Mouse (Mus musculus) lung, postnatal 36 days (tissue): ENCODE measurements around the gene Spc24.

Source experiments
- DNase-seq: peaks from one replicate; pipeline ENCODE4 v3.0.0; 2022; ENCODE audit warnings: mixed read lengths

The Spc24 gene

DNA sequence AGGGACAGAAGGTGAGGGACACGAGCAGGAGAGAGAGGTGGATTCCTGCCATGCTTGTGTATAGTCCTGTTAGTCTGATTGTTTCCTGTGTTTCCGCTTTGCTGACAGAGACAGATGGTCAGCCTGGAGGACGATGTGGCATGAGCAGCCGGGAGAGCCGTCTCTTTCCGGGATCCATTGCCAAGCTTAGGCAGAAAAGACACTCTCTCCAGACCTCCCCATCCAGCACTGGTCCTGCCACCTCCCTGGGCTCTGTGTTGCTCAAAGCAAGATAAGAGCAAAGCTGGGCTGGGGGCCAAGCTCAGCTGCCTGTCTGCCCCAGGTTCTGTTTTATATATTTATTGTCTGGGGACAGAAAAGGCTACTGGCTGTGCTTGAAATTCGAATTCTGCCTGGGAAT, 12.1 kb downstream of the Spc24 start:
- DNase-seq: peak; percentile 83

GRCm38 (mm10) chr9:21747238-21747774, 12.8 kb downstream of the Spc24 start:
- no peak for DNase-seq

GRCm38 (mm10) chr9:21741514-21741913, 18.6 kb downstream of the Spc24 start:
- DNase-seq: no peak

DNA sequence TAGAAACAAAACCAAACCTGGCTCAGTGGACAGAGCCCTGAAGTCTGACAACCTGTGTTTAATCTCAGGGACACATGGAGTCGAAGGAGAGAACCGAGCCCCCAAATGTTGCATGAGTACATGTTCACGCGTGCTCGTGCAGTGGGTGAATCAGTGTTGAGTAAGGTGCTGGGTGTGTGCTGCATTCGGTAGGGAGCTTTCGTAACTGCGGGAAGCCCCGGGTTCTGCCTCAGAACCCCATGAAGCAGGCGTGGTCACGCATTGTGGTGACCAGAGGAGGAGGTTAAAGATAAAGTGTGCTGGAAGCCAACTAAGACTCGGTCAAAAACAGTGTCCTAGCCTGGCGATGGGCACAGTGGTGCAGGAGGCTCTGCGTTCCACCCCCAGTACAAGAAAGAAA, 19.7 kb downstream of the Spc24 start:
- DNase-seq: no peak

DNA sequence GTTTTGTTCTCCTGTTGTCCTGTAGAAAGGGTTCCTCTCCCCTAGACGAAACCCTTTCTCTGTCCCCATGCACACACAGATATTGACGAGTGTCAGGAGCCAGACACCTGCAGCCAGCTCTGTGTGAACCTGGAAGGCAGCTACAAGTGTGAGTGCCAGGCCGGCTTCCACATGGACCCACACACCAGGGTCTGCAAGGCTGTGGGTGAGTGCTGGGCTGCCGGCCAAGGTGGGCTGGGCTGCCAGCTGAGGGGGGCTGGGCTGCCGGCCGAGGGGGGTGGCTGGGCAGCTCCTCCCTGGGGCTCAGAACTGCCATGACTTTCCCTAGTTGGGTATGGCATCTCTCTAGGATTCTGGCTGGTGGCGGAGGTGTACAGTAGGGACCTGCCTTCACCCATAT, 21.3 kb downstream of the Spc24 start:
- no peak for DNase-seq

DNA sequence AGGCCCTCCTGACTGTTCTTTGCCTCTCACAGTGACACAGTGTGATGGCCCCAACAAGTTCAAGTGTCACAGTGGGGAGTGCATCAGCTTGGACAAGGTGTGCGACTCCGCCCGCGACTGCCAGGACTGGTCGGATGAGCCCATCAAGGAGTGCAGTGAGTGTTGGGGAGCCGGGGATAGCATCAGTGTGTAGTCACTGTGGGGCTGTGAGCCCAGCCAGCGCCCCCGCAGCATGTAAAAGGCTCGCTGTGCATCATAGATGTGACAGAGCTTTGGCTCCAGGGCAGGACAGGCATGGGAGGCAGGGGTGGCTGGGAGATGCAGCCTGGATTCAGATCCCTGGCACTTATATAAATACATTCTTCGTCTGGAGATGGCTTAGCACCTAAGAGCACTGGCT, 22.9 kb downstream of the Spc24 start:
- DNase-seq: no peak

DNA sequence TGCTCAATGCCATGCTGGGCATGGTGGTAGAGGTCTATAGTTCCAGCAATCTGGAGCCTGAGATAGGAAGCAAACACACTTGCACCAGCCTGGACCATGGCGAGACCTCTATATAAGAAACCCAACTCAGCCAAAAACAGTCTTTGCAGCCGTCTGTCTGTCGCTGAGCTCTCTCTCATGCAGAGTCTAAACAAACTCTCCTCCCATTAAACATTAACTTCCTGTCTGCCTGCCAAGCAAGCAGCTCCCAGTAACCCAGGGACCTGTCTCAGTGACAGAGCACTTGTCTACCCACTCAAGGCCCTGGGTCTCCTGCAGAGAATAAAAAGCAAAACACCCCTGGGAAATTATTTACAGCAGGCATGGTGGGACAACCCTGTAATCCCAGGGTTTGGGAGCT, 23.5 kb downstream of the Spc24 start:
- DNase-seq: peak; percentile 61

DNA sequence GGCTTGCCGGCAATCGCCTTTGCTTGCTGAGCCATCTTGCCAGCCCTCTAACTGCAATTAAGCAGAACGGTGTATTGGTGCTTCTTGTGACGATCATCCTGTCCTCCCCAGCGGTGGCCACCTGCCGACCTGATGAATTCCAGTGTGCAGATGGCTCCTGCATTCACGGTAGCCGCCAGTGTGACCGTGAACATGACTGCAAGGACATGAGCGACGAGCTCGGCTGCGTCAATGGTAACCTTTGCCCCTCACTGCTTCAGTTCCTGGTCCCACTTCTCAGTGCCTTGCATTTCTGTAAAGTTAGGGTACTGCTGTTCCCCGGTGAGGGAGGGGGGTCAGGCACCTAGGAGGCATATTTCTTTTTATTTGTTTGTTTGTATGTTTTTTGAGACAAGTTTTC, 25.0 kb downstream of the Spc24 start:
- no peak for DNase-seq

- DNase-seq: no peak
Measured at GRCm38 (mm10) chr9:21733989-21734388, 26.1 kb downstream of the Spc24 start.

- DNase-seq: no peak
Measured at GRCm38 (mm10) chr9:21733446-21733845, 26.7 kb downstream of the Spc24 start.

DNA sequence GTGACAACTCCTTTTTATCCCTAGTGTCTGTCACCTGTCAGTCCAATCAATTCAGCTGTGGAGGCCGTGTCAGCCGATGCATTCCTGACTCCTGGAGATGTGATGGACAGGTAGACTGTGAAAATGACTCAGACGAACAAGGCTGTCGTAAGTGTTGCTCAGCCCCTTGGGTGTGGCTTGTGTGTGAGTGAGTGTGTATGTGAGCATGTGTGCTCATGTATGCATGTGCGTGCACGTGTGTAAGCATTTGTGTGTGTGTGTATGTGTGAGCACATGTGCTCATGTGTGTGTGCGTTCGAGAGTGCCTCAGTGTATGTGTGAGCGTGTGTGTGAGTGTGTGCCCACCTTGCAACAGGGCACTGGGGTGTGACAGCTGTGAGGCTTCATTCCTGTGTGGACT, 27.8 kb downstream of the Spc24 start:
- DNase-seq: no peak

GRCm38 (mm10) chr9:21729264-21729663, 30.8 kb downstream of the Spc24 start:
- DNase-seq: no peak

- DNase-seq: peak; percentile 29
Measured at GRCm38 (mm10) chr9:21728261-21728832, 31.8 kb downstream of the Spc24 start.

GRCm38 (mm10) chr9:21726218-21726975, 33.7 kb downstream of the Spc24 start:
- peak; percentile 42 for DNase-seq

GRCm38 (mm10) chr9:21725224-21726121, 34.6 kb downstream of the Spc24 start:
- DNase-seq: no peak

- DNase-seq: peak; percentile 95
Measured at GRCm38 (mm10) chr9:21724147-21724536, 36.0 kb downstream of the Spc24 start.

GRCm38 (mm10) chr9:21723377-21724146, 36.5 kb downstream of the Spc24 start, which contains the start of gene Ldlr:
Gene Ldlr, plus strand, starts transcription at chr9:21723483.
- peak; percentile 95 for DNase-seq

GRCm38 (mm10) chr9:21721036-21721435, 39.1 kb downstream of the Spc24 start:
- DNase-seq: no peak

- DNase-seq: no peak
Measured at GRCm38 (mm10) chr9:21717015-21717414, 43.1 kb downstream of the Spc24 start.

GRCm38 (mm10) chr9:21715298-21715697, 44.8 kb downstream of the Spc24 start:
- peak; percentile 54 for DNase-seq

DNA sequence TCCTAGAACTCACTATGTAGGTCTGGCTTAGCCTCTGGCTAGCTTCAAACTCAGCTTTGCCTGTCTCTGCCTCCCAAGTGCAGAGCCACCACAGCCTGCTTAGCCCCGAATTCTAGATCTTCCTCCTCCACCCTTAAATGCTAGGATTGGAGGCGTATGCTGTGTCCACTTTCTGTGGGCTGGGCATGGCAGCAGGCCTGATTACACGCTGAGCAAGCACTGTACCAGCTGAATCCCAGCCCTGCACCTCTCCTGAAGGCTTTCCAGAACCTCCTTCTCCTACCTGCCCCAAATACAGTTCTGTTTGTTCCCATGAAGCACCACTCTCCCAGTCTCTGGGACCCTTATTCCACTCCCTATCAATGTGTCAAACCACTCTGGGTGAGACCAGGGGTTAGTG, 50.8 kb downstream of the Spc24 start:
- no peak for DNase-seq

DNA sequence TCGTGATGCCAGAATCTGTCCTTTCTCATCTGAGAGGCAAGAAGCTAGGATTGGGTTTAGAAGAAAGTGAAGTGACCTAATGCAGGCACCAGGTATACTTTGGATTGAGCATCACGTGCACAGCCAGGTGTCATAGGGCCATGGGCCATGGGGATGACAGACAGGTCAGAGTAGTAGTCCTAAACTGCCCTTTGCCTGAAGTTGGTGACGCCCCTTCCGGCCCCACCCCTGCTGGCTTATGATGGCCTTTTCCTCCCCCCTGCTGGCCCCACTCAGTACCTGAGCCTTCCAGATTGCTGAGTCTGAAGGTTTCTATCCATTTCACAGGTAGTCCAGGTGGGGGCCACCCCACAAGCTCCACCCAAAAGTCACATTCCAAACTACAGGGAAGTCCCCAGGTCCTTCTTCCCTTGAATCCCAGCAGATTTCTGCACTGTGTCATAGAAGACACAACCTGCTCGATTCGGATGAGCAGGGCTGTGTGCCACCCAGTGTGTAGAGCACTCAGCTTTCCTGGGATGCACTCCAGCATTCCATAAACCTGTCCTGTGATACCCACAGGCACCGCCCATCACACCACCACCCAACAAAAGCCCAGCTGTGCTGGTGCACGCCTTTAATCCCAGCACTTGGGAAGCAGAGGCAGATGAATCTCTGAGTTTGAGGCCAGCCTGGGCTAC, 53.4 kb downstream of the Spc24 start:
- no peak for DNase-seq
